Mouse (Mus musculus) left cerebral cortex, adult 18-20 months (tissue): Measurements from ENCODE around the gene Itpk1. TPM values are rescaled to one million over a fixed set of nuclear protein-coding genes. Genes with fewer than 3 reads are reported as not detected.
A peak's percentile ranks its signal among the peaks of the same experiment; 100 is the strongest.

ENCODE experiments used
- DNase-seq, 2 experiments: peaks; one replicate each; pipeline ENCODE4 v3.0.0; 2021 to 2022; ENCODE audit warnings: low spot score in 2 of 2, mixed read lengths in 1 of 2
- total RNA-seq, 2 experiments: library from RNA; stranded (reverse); gene quantifications; 2 replicates each; pipeline ENCODE4 v1.2.3; 2021

The Itpk1 gene
- total RNA-seq, 2 experiments from 2014 or later: 56.0 to 63.6 TPM

DNA sequence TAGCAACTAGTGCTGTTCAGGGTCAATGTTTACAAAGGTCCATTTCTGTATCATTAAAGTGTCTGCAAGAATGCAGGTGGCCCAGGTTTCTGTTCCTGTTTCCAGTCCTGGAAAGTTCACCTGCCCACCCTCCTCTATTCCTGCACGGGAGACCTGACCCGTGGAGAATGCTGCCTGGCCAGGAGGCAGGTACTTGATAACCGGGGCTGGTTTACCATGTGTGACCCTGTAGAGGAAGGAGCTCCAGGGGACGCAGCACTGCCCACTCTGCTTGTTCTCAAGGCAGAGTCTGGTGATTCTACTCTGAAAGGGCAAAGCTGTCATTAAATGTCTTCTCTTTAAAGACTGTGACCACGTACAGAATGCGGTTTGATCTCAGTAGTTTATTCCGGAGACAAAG is 136.5 kb downstream of the Itpk1 start:
- no peak for DNase-seq

DNA sequence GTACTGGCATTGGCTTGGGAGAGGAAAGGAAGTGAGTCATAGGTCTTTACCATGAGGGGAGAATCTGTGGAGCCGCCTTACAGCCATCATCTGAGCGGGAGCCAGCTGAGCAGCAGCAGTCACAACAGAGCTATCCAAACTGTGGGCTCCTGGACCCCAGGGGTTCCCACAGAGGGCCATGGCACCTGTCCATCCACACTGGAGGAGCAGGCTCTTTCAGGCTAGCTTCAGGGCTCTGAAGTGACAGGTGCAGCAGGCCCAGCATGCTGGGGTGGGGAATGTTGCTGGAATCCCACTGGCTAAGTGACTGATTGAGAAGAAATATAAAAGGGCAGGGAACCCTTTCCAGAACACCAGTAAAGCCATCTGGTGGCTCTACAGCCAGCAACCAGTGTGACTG is 137.8 kb downstream of the Itpk1 start:
- DNase-seq: no peak

DNA sequence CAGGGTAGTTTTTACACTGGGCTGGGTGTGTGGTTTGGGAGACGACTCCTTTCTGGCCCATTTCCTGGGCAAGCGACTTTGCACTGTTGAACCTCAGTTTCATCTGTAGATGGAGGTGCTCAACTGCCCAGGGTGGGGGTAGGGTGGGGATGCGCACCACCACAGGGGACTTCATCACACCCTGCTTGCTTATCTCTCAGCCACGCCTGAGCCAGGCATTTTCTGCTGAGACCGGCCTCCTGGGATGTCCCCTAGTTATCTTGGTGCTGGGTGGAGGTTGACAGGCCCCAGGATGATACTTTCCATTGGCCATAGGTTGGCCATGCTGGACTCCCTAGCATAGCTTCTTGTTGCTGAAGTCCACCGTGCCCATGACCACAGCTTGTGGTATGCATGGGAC is 139.6 kb downstream of the Itpk1 start:
- no peak for DNase-seq

DNA sequence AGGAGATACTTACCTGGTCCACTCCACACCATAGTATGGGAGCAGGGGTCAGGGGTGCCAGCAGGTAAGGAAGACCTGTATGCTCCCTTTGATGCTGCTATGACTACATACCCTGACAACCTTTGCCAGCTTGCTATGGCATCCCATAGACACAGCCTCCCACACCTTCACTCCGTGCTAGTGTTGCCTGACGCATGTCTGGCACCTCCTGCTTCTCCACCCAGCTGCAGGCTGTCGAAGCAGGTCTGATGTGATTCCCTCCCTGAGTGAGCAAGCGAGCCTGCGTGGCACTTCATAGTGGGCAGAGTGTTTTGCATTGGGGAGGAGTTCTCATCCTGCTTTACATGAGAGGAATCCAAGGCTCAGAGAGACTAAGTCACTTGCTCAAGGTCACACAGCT is 147.4 kb downstream of the Itpk1 start:
- DNase-seq: peak; percentile 42 to 57

DNA sequence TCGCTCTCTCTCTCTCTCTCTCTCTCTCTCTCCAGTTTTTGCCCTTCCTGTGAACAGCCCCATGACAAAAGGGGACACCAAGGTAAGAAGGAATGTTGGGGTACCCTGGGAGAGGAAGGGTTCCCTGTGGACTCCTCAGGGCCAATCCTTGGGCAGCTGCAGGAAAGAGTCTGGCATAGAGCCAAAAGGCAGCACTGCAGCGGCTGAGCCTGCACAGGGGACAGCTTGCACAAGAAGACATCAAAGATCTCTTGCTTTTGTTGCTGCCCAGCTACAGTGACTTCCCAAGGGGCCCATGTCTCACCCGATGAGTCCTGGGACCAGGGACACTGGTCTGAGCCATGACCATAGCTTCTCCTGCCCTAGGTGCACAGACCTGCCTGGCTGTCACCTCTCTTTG is 148.9 kb downstream of the Itpk1 start:
- DNase-seq: no peak

DNA sequence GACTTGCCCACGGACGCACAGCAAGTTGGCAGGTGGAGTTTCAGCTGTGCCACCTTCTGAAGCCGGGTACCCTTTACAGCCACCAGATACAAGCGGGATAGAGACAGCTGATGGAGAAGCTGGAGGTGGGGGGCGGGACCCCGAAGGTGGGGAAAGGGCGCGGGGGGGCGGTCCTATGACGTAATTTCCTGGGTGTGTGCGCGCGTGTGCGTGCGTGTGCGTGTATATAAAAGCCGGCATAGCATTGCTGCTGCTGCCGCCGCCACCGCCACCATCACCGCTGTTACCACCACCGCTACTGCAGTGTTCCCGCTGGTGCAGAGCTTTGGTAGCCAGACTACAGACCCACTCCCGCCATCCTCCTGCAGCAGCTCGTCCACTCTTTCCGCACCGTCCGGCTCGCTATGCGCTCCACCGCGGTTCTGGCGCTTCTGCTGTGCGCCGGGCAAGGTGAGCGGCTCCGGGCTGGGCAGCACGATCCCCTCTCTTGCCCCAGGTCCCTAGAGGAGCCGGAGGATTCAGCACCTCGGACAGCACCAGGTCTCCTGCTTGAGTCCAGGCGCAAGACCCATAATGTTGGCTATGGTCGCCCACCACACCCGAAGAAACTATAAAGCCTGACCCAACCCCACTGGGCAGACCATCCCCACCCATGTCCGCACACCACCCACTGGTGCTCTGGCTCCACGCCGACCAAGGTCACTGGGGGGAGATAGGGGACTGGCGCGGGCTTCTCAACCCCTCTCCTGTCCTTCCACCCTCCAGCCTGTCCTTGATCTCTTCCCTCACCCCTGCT is 149.8 kb downstream of the Itpk1 start, which contains the start of gene Chga:
Gene Chga (plus strand): TSS at position 249 of the 796 bp plus-strand sequence.
- DNase-seq: peak; percentile 85 to 87

- peak; percentile 26 to 33 for DNase-seq
Measured at GRCm38 (mm10) chr12:102553705-102554275, 150.9 kb downstream of the Itpk1 start.

DNA sequence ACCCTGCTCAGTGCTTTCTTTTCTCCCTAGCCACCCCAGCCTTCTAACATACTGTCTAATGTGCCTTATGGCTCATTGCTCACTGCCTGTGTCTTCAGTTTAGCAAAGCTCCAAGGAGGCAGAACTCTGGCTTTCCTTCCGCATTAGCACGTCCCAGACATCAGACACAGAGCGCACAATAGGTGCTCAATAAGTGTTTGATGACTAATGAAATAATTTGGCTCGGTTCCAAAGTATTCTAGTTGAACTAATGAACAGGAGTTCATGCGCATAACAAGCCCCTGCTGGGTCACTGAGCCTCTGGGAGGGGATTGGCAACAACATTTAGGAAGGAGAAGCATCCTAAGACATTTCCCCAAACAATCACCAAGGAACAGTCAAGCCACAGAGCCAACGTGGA is 152.7 kb downstream of the Itpk1 start:
- DNase-seq: no peak

- no peak for DNase-seq
Measured at GRCm38 (mm10) chr12:102551186-102551585, 153.5 kb downstream of the Itpk1 start.

DNA sequence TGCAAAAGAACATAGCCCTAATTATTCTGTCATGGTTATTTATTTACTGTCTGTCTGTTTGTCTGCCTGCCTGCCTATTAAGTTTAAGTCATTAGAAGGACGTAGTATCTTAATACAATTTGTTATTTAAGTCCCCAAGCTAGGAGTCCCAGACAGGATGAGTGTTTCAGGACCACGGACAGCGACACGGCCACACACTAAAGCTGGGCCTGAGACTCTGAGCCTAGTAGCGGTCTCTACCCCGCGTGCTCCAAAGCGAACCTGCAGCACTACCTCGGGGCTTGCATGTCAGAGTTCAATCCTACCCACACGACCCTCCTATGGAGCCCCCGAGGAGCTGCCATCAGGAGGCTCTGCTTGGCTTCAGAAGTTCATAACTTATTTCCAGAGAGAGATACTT is 154.2 kb downstream of the Itpk1 start:
- DNase-seq: no peak

DNA sequence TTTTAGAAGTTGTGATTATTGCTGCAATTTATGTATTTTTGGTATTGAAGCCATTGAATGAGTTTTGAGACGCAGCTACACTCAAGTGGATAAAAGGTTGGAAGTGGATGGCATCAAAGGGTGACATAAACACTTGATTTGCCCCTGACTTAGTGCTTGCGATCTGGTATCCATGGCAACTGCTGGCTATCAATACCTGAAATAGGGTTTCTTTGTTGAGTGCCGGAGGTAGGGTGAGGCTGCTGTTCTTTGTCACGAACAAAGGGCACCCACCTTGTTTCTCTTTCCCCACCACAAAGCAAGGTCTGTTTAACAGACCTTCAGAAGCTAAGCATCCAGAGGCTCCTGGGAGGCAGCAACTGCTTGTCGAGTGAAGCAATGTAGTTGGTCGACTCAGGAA is 159.6 kb downstream of the Itpk1 start:
- no peak for DNase-seq

DNA sequence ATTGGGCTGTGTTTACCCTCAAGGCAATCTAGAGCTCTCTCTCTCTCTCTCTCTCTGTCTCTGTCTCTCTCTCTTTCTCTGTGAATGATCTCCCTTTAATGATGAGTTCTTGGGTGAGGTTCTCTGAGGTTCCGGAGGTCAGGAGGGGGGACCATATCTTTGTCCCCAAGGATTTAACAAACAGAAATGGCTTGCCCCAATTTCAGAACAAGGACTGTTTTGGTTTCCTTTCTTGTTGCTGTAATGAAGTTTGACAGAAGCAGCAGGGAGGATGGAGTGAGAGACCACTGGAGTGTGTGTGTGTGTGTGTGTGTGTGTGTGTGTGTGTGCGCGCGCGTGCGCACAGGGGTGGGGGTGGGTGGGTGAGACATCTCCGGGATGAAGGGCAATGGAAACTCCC is 163.6 kb downstream of the Itpk1 start:
- DNase-seq: no peak

DNA sequence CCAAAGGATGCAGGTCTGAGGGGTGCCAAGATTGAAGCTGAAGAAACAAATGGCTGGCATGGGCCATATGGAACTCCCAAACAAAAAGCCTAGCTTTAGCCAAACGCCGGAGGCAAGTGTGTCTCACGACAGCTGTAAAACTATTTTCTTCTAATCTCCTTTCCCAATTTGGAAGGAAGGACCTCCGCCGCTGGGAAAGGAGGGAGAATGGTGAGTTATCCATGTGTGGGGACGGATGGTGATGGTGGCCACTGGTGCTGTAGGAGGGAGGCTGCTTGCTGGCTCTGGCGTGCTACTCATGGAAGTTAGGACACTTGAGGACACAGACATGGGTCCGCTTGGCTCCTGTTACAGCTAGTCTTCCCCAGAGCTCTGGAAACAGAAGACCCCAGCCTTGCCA is 164.5 kb downstream of the Itpk1 start:
- DNase-seq: no peak

GRCm38 (mm10) chr12:102535796-102536195 is 168.9 kb downstream of the Itpk1 start:
- DNase-seq: no peak

- DNase-seq: no peak
Measured at GRCm38 (mm10) chr12:102527989-102528388, 176.7 kb downstream of the Itpk1 start.

DNA sequence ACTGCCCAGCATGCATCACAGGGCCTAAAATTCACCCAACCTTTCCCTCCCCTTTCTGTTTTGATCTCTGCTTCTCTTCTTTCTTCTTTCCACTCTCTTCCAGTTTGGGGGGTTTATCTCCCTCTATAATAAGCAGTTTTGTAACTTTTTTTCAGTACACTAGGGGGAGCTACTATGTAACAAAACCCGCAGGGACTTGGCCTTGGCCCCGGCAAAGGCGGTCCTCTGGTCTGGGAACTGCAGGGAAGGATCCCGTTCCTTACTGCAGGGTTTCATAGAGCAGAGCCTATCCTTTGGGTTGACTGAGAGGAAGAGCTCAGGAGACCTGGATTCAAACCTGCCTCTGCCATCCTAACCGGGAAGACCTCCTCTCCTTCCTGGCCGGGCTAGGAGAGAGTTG is 180.0 kb downstream of the Itpk1 start:
- no peak for DNase-seq

- DNase-seq: no peak
Measured at GRCm38 (mm10) chr12:102524216-102524615, 180.5 kb downstream of the Itpk1 start.

- DNase-seq: no peak
Measured at GRCm38 (mm10) chr12:102521777-102522319, 182.9 kb downstream of the Itpk1 start.

- no peak for DNase-seq
Measured at GRCm38 (mm10) chr12:102519929-102520720, 184.6 kb downstream of the Itpk1 start.
